Mouse (Mus musculus) stomach, postnatal 0 days (tissue): Measurements from ENCODE around the gene Fam81a. TPM values are rescaled to one million over a fixed set of nuclear protein-coding genes. Genes with fewer than 3 reads are reported as not detected.
A peak's percentile ranks its signal among the peaks of the same experiment; 100 is the strongest.

ENCODE experiments used
- ATAC-seq: fragments of 200-750 bp; cut with Nextera tagmentation; 2 replicates; pipeline ENCODE4 v1.8.0; 2017; ENCODE audit not compliant: low FRiP score, low TSS enrichment
- DNase-seq: peaks from one replicate; pipeline ENCODE4 v3.0.0-alpha.2; 2016; ENCODE audit warnings: low spot score
- H3K27ac ChIP-seq: fragments of 300-500 bp; sonication (generic); replicated peaks from 2 replicates; pipeline ENCODE4 v1.5.1; 2014; ENCODE audit warnings: mild to moderate bottlenecking, control low read depth
- H3K27me3 ChIP-seq: fragments of 300-500 bp; sonication (generic); 2 replicates; pipeline ENCODE4 v1.6.1; 2014; ENCODE audit warnings: low read length; ENCODE audit not compliant: control insufficient read depth, insufficient read depth
- H3K36me3 ChIP-seq: fragments of 300-500 bp; sonication (generic); 2 replicates; pipeline ENCODE4 v1.6.1; 2014; ENCODE audit warnings: low read length, mixed read lengths; ENCODE audit not compliant: control insufficient read depth, insufficient read depth
- H3K4me1 ChIP-seq: fragments of 300-500 bp; sonication (generic); replicated peaks from 2 replicates; pipeline ENCODE4 v1.6.1; 2014; ENCODE audit warnings: antibody characterized with exemption; ENCODE audit not compliant: control insufficient read depth, insufficient read depth
- H3K4me2 ChIP-seq: fragments of 300-500 bp; sonication (generic); replicated peaks from 2 replicates; pipeline ENCODE4 v1.6.1; 2014; ENCODE audit warnings: low read depth, mild to moderate bottlenecking, control low read depth, moderate library complexity
- H3K4me3 ChIP-seq: fragments of 300-500 bp; sonication (generic); 2 replicates; pipeline ENCODE4 v1.5.1; 2014; ENCODE audit warnings: low read depth, low read length, control low read depth
- H3K9ac ChIP-seq: fragments of 300-500 bp; sonication (generic); 2 replicates; pipeline ENCODE4 v1.6.1; 2014; ENCODE audit warnings: mild to moderate bottlenecking, low read length, control low read depth, mixed read lengths
- H3K9me3 ChIP-seq: fragments of 300-500 bp; sonication (generic); 2 replicates; pipeline ENCODE4 v1.6.1; 2016; ENCODE audit warnings: low read length; ENCODE audit not compliant: control insufficient read depth
- CTCF ChIP-seq: IDR thresholded peaks from 2 replicates; pipeline ENCODE4 v1.5.1; 2016; ENCODE audit warnings: antibody characterized with exemption, low read depth, mild to moderate bottlenecking, moderate library complexity
- EP300 ChIP-seq: optimal IDR thresholded peaks from 2 replicates; pipeline ENCODE3; 2016; ENCODE audit warnings: antibody characterized with exemption
- WGBS: fragments of 180-500 bp; shearing (Covaris S2); extraction: QIAGEN DNeasy Blood & Tissue Kit; methylation state at CpG from one replicate; pipeline ENCODE4 v1.1.7; 2014; 5-methylcytosine and 5-hydroxymethylcytosine counted together
- polyA plus RNA-seq: library from polyadenylated mRNA; unstranded; fragments of >200 nt; fragmentation: Nextera tagmentation; extraction: Ambion mirVana; gene quantifications from 2 replicates; pipeline ENCODE4 v1.2.1, GENCODE M21; 2015

Fam81a gene
- polyA plus RNA-seq, 1 experiment from 2014 or later, result 3.0 TPM

DNA sequence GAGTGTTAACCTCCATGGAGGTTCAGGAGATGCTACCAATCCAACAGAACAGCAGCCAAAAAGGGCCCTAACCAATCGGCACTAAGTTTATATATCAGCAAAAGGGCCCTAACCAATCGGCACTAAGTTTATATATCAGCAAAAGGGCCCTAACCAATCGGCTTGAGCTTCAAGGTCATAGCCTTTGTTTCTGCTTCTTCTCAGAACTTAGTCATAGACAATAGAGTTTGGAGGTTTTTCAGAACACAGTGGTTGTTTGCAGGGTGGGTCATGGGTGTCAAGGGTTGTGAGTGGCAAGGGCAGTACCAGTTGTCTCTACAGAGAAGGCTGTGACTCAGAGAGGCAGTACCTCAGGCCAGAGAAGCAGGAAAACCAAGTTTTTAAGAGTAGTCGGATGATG, 100.2 kb downstream of the Fam81a start:
- no peaks in the 10 kb centered on the region for H3K4me1 ChIP-seq
- H3K9me3 ChIP-seq, result no peaks in the 10 kb centered on the region

GRCm38 (mm10) chr9:70040570-70040969, 101.8 kb downstream of the Fam81a start:
- Histone ChIP-seq H3K27ac (no peak overlapping the region), H3K4me3 (no peak overlapping the region), H3K36me3 (no peaks in the 10 kb centered on the region), H3K4me1 (no peaks in the 10 kb centered on the region), H3K9me3 (no peaks in the 10 kb centered on the region), H3K9ac (no peak overlapping the region), H3K27me3 (no peaks in the 10 kb centered on the region), H3K4me2 (no peak overlapping the region)
- DNase-seq (no peak), ATAC-seq (no peak)
- WGBS, result 85% methylated on average over 11 of the region's 11 CpGs
- TF ChIP-seq EP300 (no peak), CTCF (0 out of 2 replicates have a peak, but pooled peaks have one; percentile 20)

More for the DNA sequence above, 100.2 kb downstream of the Fam81a start:
- Histone ChIP-seq H3K27ac (no peak overlapping the region), H3K4me2 (no peak overlapping the region), H3K9ac (no peak overlapping the region), H3K27me3 (no peaks in the 10 kb centered on the region), H3K36me3 (no peaks in the 10 kb centered on the region), H3K4me3 (no peak overlapping the region)
- no peak for TF ChIP-seq EP300
- DNase-seq (no peak), ATAC-seq (peak; percentile 81)
- 79% methylated on average over 4 of the region's 4 CpGs for WGBS

DNA sequence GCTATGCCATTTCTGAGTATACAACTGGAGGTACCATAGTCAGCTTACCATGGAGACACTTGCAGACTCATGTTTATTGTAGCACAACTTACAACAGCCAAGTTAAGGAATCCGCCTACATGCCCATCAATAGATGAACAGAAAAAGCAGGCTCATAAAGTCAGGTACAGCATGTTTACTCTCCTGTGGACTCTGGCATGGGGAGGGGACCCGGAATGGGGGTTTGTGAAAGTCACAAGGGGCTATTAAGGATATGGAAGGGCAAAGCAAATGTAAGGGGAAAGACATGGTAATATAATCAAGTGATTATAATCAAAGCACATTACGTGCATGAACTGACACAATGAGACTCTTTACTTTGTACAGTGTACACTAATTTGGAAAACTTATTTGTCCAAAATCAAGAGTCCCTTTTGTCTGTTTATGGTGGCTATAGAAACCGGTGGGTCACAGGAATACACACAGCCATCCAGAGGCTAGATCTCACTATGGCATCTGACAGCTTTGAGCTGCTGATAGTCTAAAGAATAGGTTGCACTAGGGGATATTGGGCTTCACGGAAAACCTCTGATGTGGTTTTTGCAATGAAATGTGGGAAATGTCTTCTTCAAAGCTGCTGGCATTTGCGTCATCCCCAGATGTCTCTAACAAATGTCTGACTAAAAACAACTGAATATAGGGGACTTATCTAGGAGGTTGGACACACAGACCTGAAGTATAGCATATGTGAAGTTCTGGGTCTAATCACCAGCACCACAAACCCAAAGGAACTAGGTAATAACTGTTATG, 102.6 kb downstream of the Fam81a start:
- Histone ChIP-seq H3K36me3 (no peaks in the 10 kb centered on the region), H3K27me3 (no peaks in the 10 kb centered on the region), H3K9me3 (no peaks in the 10 kb centered on the region), H3K9ac (no peak overlapping the region), H3K4me2 (no peak overlapping the region), H3K27ac (no peak overlapping the region), H3K4me3 (no peak overlapping the region), H3K4me1 (no peaks in the 10 kb centered on the region)
- no peak for DNase-seq
- 72% methylated on average over 6 of the region's 6 CpGs for WGBS
- no peak for ATAC-seq
- TF ChIP-seq CTCF, result no peak
- TF ChIP-seq EP300, result no peak

Other genes starting within 250 kb of the Fam81a start
- 59.2 and 65.6 TPM in 2 replicates for gene Bnip2, start 153.1 kb downstream of the Fam81a start, polyA plus RNA-seq
- gene Gtf2a2, start 130.0 kb downstream of the Fam81a start, polyA plus RNA-seq, result 159 and 160 TPM in 2 replicates
- gene Gcnt3, start 104.5 kb downstream of the Fam81a start, polyA plus RNA-seq, result 76.2 and 81.1 TPM in 2 replicates
- 15.3 and 15.7 TPM in 2 replicates for gene Myo1e, start 64.8 kb upstream of the Fam81a start, polyA plus RNA-seq